Mouse (Mus musculus) limb, embryonic 11.5 days (tissue): ENCODE data around the gene Chrnb4. TPM values are rescaled to one million over a fixed set of nuclear protein-coding genes. Genes with fewer than 3 reads are reported as not detected.

ENCODE experiments used
- ATAC-seq: fragments of 200-750 bp; cut with Nextera tagmentation; 2 replicates; pipeline ENCODE4 v1.8.0; 2017; ENCODE audit warnings: low read depth; ENCODE audit not compliant: insufficient number of reproducible peaks, low FRiP score, low TSS enrichment
- DNase-seq: peaks from one replicate; pipeline ENCODE4 v3.0.0-alpha.2; 2015; ENCODE audit warnings: low spot score
- H3K27ac ChIP-seq: fragments of 300-500 bp; sonication (generic); replicated peaks from 2 replicates; pipeline ENCODE4 v1.5.1; 2014; ENCODE audit warnings: low read depth, mild to moderate bottlenecking, low read length
- H3K27me3 ChIP-seq: fragments of 300-500 bp; sonication (generic); 2 replicates; pipeline ENCODE4 v1.6.1; 2014; ENCODE audit warnings: mild to moderate bottlenecking, low read length, mixed read lengths; ENCODE audit not compliant: control insufficient read depth, insufficient read depth
- H3K36me3 ChIP-seq: fragments of 300-500 bp; sonication (generic); 2 replicates; pipeline ENCODE4 v1.6.1; 2014; ENCODE audit warnings: mild to moderate bottlenecking, low read length, moderate library complexity, mixed read lengths; ENCODE audit not compliant: control insufficient read depth, insufficient read depth
- H3K4me1 ChIP-seq: fragments of 300-500 bp; sonication (generic); 2 replicates; pipeline ENCODE4 v1.6.1; 2014; ENCODE audit warnings: low read length, mixed read lengths; ENCODE audit not compliant: control insufficient read depth, insufficient read depth
- H3K4me2 ChIP-seq: fragments of 300-500 bp; sonication (generic); 2 replicates; pipeline ENCODE4 v1.6.1; 2014; ENCODE audit warnings: low read depth, mild to moderate bottlenecking, moderate library complexity; ENCODE audit not compliant: severe bottlenecking
- H3K4me3 ChIP-seq: fragments of 300-500 bp; sonication (generic); 2 replicates; pipeline ENCODE4 v1.5.1; 2014; ENCODE audit warnings: low read depth, low read length
- H3K9ac ChIP-seq: fragments of 300-500 bp; sonication (generic); 2 replicates; pipeline ENCODE4 v1.6.1; 2014; ENCODE audit warnings: mild to moderate bottlenecking, low read length
- H3K9me3 ChIP-seq: fragments of 300-500 bp; sonication (generic); 2 replicates; pipeline ENCODE4 v1.6.1; 2016; ENCODE audit warnings: low read length; ENCODE audit not compliant: control insufficient read depth
- WGBS: fragments of 180-500 bp; shearing (Covaris S2); extraction: QIAGEN DNeasy Blood & Tissue Kit; methylation state at CpG from one replicate; pipeline ENCODE4 v1.1.7; 2014; 5-methylcytosine and 5-hydroxymethylcytosine counted together
- polyA plus RNA-seq: library from polyadenylated mRNA; unstranded; fragments of >200 nt; fragmentation: Nextera tagmentation; extraction: Ambion mirVana; gene quantifications from 2 replicates; pipeline ENCODE4 v1.2.1, GENCODE M21; 2014

The Chrnb4 gene
- polyA plus RNA-seq = 0.07 and 0.13 TPM in 2 replicates

GRCm38 (mm10) chr9:55048211-55048880, at the start of gene Chrnb4:
Gene Chrnb4 (minus strand): TSS chr9:55048779.
- Histone ChIP-seq H3K27me3 (no peaks in the 10 kb centered on the region), H3K4me3 (peak within 1 kb of the TSS; percentile 42), H3K4me2 (peak within 1 kb of the TSS; percentile 52), H3K9me3 (no peaks in the 10 kb centered on the region), H3K36me3 (no peaks in the 10 kb centered on the region), H3K9ac (peak within 1 kb of the TSS; percentile 1), H3K4me1 (0 out of 2 replicates have a peak, but pooled peaks cover 2% of the 10 kb centered on the region), H3K27ac (no peak within 1 kb of the TSS)
- DNase-seq (peak; percentile 66), ATAC-seq (peak; percentile 81)
- under 1% methylated on average over 23 of the region's 23 CpGs for WGBS

DNA sequence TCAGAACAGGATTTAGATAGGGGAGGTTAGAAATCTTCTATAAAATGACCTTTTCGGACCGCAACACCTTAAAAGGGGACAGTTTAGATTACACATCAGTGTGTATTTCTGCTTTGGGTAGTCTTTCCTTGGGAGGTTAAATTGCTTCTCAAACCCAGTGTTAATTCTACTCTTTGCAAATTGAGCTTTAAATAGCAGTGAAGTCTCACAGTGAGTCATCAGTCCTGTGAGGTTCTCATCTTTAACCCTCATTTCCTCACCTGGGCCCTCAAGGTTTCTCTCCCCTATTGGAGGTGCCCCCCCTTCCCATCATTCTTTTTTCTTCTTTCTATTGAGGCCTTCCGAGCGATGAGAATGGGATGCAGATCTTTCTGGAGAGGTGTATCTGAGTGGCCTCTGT, 48.3 kb upstream of the Chrnb4 start:
- Histone ChIP-seq H3K9me3 (no peaks in the 10 kb centered on the region), H3K27me3 (no peaks in the 10 kb centered on the region), H3K36me3 (no peaks in the 10 kb centered on the region), H3K4me3 (no peak overlapping the region), H3K9ac (no peak overlapping the region), H3K4me1 (no peaks in the 10 kb centered on the region), H3K27ac (no peak overlapping the region), H3K4me2 (no peak overlapping the region)
- no peak for ATAC-seq
- DNase-seq = no peak
- WGBS = 94% methylated on average over 4 of the region's 4 CpGs

GRCm38 (mm10) chr9:55096033-55096432, 47.5 kb upstream of the Chrnb4 start:
- ATAC-seq (no peak), DNase-seq (no peak)

GRCm38 (mm10) chr9:55090141-55090540, 41.6 kb upstream of the Chrnb4 start:
- Histone ChIP-seq H3K4me1 (peaks cover 7% of the 10 kb centered on the region; the same call in 1 of the 2 replicates), H3K4me3 (no peak overlapping the region), H3K9me3 (no peaks in the 10 kb centered on the region), H3K36me3 (no peaks in the 10 kb centered on the region), H3K9ac (no peak overlapping the region), H3K4me2 (no peak overlapping the region), H3K27me3 (no peaks in the 10 kb centered on the region), H3K27ac (no peak overlapping the region)
- ATAC-seq (no peak), DNase-seq (peak; percentile 55)
- WGBS = 5% methylated on average over 5 of the region's 5 CpGs

More at GRCm38 (mm10) chr9:55096033-55096432, 47.5 kb upstream of the Chrnb4 start:
- Histone ChIP-seq H3K4me2 (no peak overlapping the region), H3K4me1 (no peaks in the 10 kb centered on the region), H3K27me3 (no peaks in the 10 kb centered on the region), H3K27ac (no peak overlapping the region), H3K9me3 (no peaks in the 10 kb centered on the region), H3K4me3 (no peak overlapping the region), H3K36me3 (no peaks in the 10 kb centered on the region), H3K9ac (no peak overlapping the region)
- WGBS = 58% methylated on average over 3 of the region's 3 CpGs

DNA sequence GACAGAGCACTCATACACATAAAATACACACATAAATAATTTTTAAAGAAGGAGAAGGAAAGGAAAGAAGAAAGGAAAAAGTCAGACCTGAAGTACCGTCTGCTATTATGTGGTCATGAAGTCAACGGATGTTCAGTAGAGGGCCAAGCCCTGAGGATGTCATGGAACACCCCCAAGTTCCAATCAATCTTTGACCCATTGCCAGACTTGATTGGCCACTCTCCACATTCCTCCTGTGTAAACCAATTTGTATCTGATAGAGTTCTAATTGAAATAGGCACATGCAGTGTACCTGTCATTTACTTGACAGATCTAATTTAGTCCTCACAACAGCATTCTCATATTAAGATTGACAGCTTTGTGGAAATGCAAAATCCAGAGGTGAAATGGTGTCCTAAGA, 40.6 kb upstream of the Chrnb4 start:
- Histone ChIP-seq H3K4me1 (peaks cover 7% of the 10 kb centered on the region; the same call in 1 of the 2 replicates), H3K4me2 (no peak overlapping the region), H3K4me3 (no peak overlapping the region), H3K27ac (no peak overlapping the region), H3K9ac (no peak overlapping the region), H3K9me3 (no peaks in the 10 kb centered on the region), H3K27me3 (no peaks in the 10 kb centered on the region), H3K36me3 (no peaks in the 10 kb centered on the region)
- DNase-seq (no peak), ATAC-seq (no peak)
- 86% methylated on average over 2 of the region's 2 CpGs for WGBS

DNA sequence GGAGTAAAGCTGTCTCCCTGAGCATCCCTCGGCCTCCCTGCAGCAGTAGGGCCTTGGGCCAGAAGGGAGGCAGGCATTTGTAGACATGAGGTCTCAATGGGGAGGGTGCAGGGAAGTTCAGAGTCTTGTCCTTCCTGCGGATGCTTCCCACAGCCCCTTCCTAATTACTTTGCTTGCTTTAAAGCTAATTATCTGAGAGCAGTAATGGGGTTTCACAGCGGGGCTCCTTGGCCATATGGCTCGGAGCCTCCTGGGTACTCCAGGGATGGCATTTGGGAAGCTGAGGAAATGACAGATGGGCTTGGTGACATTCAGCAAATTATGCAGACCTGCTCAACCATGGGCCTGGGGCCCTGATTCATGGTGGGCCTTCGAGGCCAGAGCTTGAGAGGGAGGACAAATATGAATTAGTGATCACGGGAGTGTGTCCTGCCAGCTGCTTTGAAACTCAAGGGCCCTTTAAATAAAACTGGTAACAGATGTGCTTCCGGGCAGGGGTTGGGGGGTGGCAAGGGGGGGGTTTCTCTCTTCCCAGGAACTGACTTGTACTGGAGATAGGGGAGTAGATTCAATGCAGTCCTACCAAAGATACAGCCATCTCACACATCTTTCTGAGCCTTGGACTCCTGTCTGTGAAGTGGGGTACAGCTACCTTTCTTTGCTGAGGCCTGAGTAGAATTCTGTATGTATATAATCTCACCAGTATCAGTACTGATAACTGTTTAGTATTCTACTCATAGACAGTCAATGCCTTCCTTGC, 34.8 kb upstream of the Chrnb4 start:
- 5% methylated on average over 7 of the region's 7 CpGs for WGBS
- Histone ChIP-seq H3K9ac (no peak overlapping the region), H3K4me1 (peaks cover 8% of the 10 kb centered on the region), H3K4me3 (no peak overlapping the region), H3K27me3 (no peaks in the 10 kb centered on the region), H3K27ac (no peak overlapping the region), H3K4me2 (no peak overlapping the region), H3K36me3 (no peaks in the 10 kb centered on the region), H3K9me3 (no peaks in the 10 kb centered on the region)
- DNase-seq = peak; percentile 34
- no peak for ATAC-seq

DNA sequence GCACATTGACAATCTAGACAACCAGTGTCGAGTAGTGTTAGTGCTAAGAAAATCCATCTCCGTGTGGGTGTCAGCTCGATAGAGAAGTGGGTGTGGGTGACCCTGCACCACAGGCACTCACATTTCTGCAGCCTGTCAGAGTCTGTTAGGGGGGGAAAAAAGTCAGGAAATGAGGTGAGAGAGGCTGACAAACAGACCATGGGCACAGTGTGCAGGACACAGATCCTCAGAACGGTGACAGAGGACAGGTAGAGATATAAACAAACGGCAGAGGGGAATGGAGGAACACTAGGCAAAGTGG, 19.3 kb upstream of the Chrnb4 start:
- H3K9ac ChIP-seq = no peak overlapping the region
- no peak overlapping the region for H3K4me3 ChIP-seq
- H3K27me3 ChIP-seq = no peaks in the 10 kb centered on the region
- H3K9me3 ChIP-seq = no peaks in the 10 kb centered on the region
- H3K4me2 ChIP-seq = peak overlapping the region; percentile 15; the same call in 1 of the 2 replicates
- no peak overlapping the region for H3K27ac ChIP-seq
- H3K36me3 ChIP-seq = no peaks in the 10 kb centered on the region
- ATAC-seq = no peak
- no peak for DNase-seq
- WGBS = 25% methylated on average over 5 of the region's 5 CpGs
- H3K4me1 ChIP-seq = peaks cover 10% of the 10 kb centered on the region

DNA sequence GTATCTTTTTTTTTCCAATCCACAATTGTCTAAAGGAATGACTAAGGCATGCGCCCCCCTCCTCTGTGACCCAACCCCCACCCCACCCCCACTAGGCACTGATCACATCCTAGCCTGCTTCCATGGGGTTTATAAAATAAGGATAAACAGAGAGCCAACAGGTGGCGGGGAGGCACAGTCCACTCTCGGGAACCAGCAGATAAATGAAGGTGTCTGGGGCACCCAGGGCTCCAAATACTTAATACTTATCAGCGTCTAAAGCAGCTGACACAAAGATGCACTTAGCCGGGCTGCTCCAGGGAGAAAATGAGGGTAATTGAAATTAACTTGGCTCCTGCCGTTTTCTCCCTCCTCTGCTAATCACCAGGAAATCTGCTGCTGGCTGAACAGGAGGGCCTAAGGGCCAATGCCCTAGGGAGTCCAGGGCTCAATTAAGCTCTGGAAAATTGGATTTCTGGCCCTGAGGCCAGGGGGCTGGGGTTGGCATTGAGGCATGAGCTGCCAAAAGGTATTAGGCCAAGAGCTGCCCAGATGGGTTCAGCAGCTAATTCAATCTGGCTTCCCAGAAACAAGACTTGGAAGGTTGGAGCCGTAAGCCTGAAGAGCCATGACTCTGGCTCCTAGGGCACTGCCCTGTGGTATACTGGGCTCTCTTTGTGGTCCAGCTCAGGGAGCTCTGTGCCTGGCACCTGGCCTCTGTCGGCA, 18.8 kb upstream of the Chrnb4 start:
- DNase-seq = peak; percentile 59
- H3K4me2 ChIP-seq = peak overlapping the region; percentile 15; the same call in 1 of the 2 replicates
- 20% methylated on average over 8 of the region's 8 CpGs for WGBS
- H3K36me3 ChIP-seq = no peaks in the 10 kb centered on the region
- H3K9ac ChIP-seq = no peak overlapping the region
- ATAC-seq = no peak
- no peaks in the 10 kb centered on the region for H3K27me3 ChIP-seq
- peaks cover 10% of the 10 kb centered on the region for H3K4me1 ChIP-seq
- H3K9me3 ChIP-seq = no peaks in the 10 kb centered on the region
- no peak overlapping the region for H3K4me3 ChIP-seq
- no peak overlapping the region for H3K27ac ChIP-seq
